Mouse (Mus musculus) olfactory bulb, adult 2 months (tissue): ENCODE results near the gene Chd4.

ENCODE experiments used
- CTCF ChIP-seq: fragments of 200-500 bp; IDR thresholded peaks from 2 replicates; pipeline ENCODE4 v1.5.1; 2012; ENCODE audit warnings: low read depth, mild to moderate bottlenecking, low read length, moderate library complexity; ENCODE audit not compliant: insufficient read depth
- POLR2A ChIP-seq: fragments of 200-500 bp; IDR thresholded peaks from 2 replicates; pipeline ENCODE4 v1.6.1; 2012; ENCODE audit warnings: mild to moderate bottlenecking, low read depth, low read length, moderate library complexity; ENCODE audit not compliant: insufficient read depth

DNA sequence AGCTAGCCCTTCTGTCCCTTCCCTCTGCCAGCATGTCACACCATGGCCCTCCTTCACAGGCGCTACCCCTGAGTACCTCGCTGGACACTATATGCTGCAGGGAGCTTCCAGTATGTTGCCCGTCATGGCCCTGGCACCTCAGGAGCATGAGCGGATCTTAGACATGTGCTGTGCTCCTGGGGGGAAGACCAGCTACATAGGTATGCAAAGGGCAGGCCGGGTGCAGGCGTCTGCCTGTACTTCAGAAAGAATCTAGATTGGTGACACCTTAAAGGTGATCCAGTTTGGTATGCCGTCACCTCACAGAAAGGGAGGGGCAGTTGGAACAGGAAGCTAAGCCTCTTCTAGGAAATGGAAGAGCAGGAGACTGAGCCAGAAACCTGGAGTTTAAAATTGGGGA, 44.0 kb downstream of the Chd4 start:
- TF ChIP-seq CTCF (no peak), POLR2A (no peak)
